ENCODE assay signal across 8 mouse cellular contexts in genomic region chr4:62965497-62966302, GRCm38 (mm10). TPM values are rescaled to one million over a fixed set of nuclear protein-coding genes. Genes with fewer than 3 reads are reported as not detected.
DNase-seq lines count a peak whose midpoint lies in the region; ATAC-seq and TF ChIP-seq lines count a peak whose summit lies in the region.

Zfp618 (plus strand) TSS chr4:62965573.

- WGBS in forebrain, embryonic 14.5 days = under 1% methylated on average over 35 of the region's 86 CpGs
- WGBS in intestine, postnatal 0 days = under 1% methylated on average over 17 of the region's 86 CpGs
- under 1% methylated on average over 51 of the region's 86 CpGs for WGBS in midbrain, embryonic 12.5 days

- H3K9me3 ChIP-seq in forebrain, embryonic 14.5 days (replicated peaks; ENCODE audit: control insufficient read depth, low read length) = no peaks in the 10 kb centered on the region
- H3K9me3 ChIP-seq in intestine, postnatal 0 days (ENCODE audit: control insufficient read depth) = no peaks in the 10 kb centered on the region
- H3K9me3 ChIP-seq in midbrain, embryonic 12.5 days = no peaks in the 10 kb centered on the region

- peaks cover 5% of the 10 kb centered on the region for H3K27me3 ChIP-seq in testis, adult 2 months (ENCODE audit: control insufficient read depth, insufficient read depth, low read length)
- no peaks in the 10 kb centered on the region for H3K27me3 ChIP-seq in forebrain, embryonic 14.5 days (replicated peaks; ENCODE audit: control insufficient read depth, insufficient read depth, low read length)
- no peaks in the 10 kb centered on the region for H3K27me3 ChIP-seq in intestine, postnatal 0 days (replicated peaks; ENCODE audit: control insufficient read depth, insufficient read depth, low read length)
- no peaks in the 10 kb centered on the region for H3K27me3 ChIP-seq in midbrain, embryonic 12.5 days

- H3K27ac ChIP-seq in testis, adult 2 months (ENCODE audit: control insufficient read depth, insufficient read depth, low read depth, low read length) = no peak within 1 kb of the TSS
- H3K27ac ChIP-seq in forebrain, embryonic 14.5 days (ENCODE audit: low read depth, low read length) = peak within 1 kb of the TSS; percentile 88
- H3K27ac ChIP-seq in intestine, postnatal 0 days (ENCODE audit: low read depth, low read length) = peak within 1 kb of the TSS; percentile 86
- peak within 1 kb of the TSS; percentile 89 for H3K27ac ChIP-seq in midbrain, embryonic 12.5 days (replicated peaks)

- no peak for TF ChIP-seq CTCF in testis, adult 2 months (IDR thresholded peaks at IDR 0.05; ENCODE audit: control insufficient read depth, insufficient read depth, insufficient replicate concordance, low read depth, low read length)
- TF ChIP-seq CTCF in intestine, postnatal 0 days (IDR thresholded peaks at IDR 0.05; ENCODE audit: low read depth) = no peak; the same call in 1 of the 2 replicates

- TF ChIP-seq POLR2A in testis, adult 2 months (IDR thresholded peaks at IDR 0.05; ENCODE audit: control insufficient read depth, low read depth, low read length) = no peak

- ATAC-seq in forebrain, embryonic 14.5 days = peak; percentile 76
- ATAC-seq in intestine, postnatal 0 days = peak; percentile 68
- ATAC-seq in midbrain, embryonic 12.5 days (ENCODE audit: low FRiP score, low read depth) = peak; percentile 86
- no peak for ATAC-seq in erythroid progenitor cell, adult 5-6 weeks (replicated peaks; ENCODE audit: low FRiP score, poor library complexity, severe bottlenecking)

- peak within 1 kb of the TSS; percentile 70 for H3K4me2 ChIP-seq in forebrain, embryonic 14.5 days (ENCODE audit: low read length)
- H3K4me2 ChIP-seq in intestine, postnatal 0 days (replicated peaks; ENCODE audit: low read depth) = peak within 1 kb of the TSS; percentile 84
- H3K4me2 ChIP-seq in midbrain, embryonic 12.5 days (replicated peaks) = peak within 1 kb of the TSS; percentile 71

- no peak for DNase-seq in testis, postnatal 14 days (ENCODE audit: low spot score)
- peak; percentile 8 for DNase-seq in cerebellum, adult 11-12 months
- DNase-seq in forebrain, embryonic 14.5 days (ENCODE audit: low spot score) = peak; percentile 76
- DNase-seq in left cerebral cortex, adult 9 months (ENCODE audit: low spot score in 2 of 2) = no peak

- peak within 1 kb of the TSS; percentile 71 for H3K4me3 ChIP-seq in testis, adult 2 months (ENCODE audit: control insufficient read depth, low read depth, low read length)
- H3K4me3 ChIP-seq in forebrain, embryonic 14.5 days (ENCODE audit: low read depth, low read length) = peak within 1 kb of the TSS; percentile 81
- H3K4me3 ChIP-seq in intestine, postnatal 0 days (ENCODE audit: low read depth, low read length) = peak within 1 kb of the TSS; percentile 88
- H3K4me3 ChIP-seq in midbrain, embryonic 12.5 days = peak within 1 kb of the TSS; percentile 76

- H3K9ac ChIP-seq in forebrain, embryonic 14.5 days (ENCODE audit: low read length) = peak within 1 kb of the TSS; percentile 99
- H3K9ac ChIP-seq in intestine, postnatal 0 days (ENCODE audit: low read depth, low read length) = peak within 1 kb of the TSS; percentile 97
- peak within 1 kb of the TSS; percentile 93 for H3K9ac ChIP-seq in midbrain, embryonic 12.5 days (replicated peaks)

- H3K4me1 ChIP-seq in testis, adult 2 months (ENCODE audit: control insufficient read depth, insufficient read depth, low read length) = peaks cover 2% of the 10 kb centered on the region; the same call in 1 of the 2 replicates
- H3K4me1 ChIP-seq in forebrain, embryonic 14.5 days (ENCODE audit: control insufficient read depth, insufficient read depth, low read length) = no peaks in the 10 kb centered on the region
- 0 out of 2 replicates have a peak, but pooled peaks cover 5% of the 10 kb centered on the region for H3K4me1 ChIP-seq in intestine, postnatal 0 days (replicated peaks; ENCODE audit: control insufficient read depth, insufficient read depth, low read length)
- peaks cover 8% of the 10 kb centered on the region; the same call in 1 of the 2 replicates for H3K4me1 ChIP-seq in midbrain, embryonic 12.5 days

- no peaks in the 10 kb centered on the region for H3K36me3 ChIP-seq in testis, adult 2 months (ENCODE audit: control insufficient read depth, insufficient read depth, low read length)
- no peaks in the 10 kb centered on the region for H3K36me3 ChIP-seq in forebrain, embryonic 14.5 days (ENCODE audit: control insufficient read depth, insufficient read depth, low read length)
- no peaks in the 10 kb centered on the region for H3K36me3 ChIP-seq in intestine, postnatal 0 days (ENCODE audit: control insufficient read depth, insufficient read depth)
- no peaks in the 10 kb centered on the region for H3K36me3 ChIP-seq in midbrain, embryonic 12.5 days

RNA-seq across cellular contexts. Expression of gene Zfp618, which starts in this region (rescaled TPM):
- polyA plus RNA-seq in testis, adult 2 months (2012; rRNA removed) = 12.8 and 15.8 TPM in 2 replicates
- 14.9 and 16.3 TPM in 2 replicates for polyA plus RNA-seq in forebrain, embryonic 14.5 days (2014; fragmentation: Nextera tagmentation; extraction: Ambion mirVana)
- polyA plus RNA-seq in intestine, postnatal 0 days (2015; fragmentation: Nextera tagmentation; extraction: Ambion mirVana) = 2.6 and 5.6 TPM in 2 replicates
- 43.5 and 47.1 TPM in 2 replicates for polyA plus RNA-seq in midbrain, embryonic 12.5 days (2016; fragmentation: Nextera tagmentation; extraction: Ambion mirVana)
- total RNA-seq in erythroid progenitor cell, adult 5-6 weeks (2015; ENCODE audit: low replicate concordance) = not detected in 2 replicates
- not detected in 2 replicates for total RNA-seq in erythroid progenitor cell, adult 5-6 weeks (2017; ENCODE audit: low replicate concordance)

Comparison
In these comparisons a context has a peak if more than half of its experiments do, and no peak if none do; other contexts are left out.
1. DNase-seq: peak in cerebellum, adult 11-12 months (single experiment) and forebrain, embryonic 14.5 days (single experiment); none in testis, postnatal 14 days (single experiment) and left cerebral cortex, adult 9 months (0 of 2).
2. Peak in every context shown above with its lines, with median percentiles within 50 percentile points of each other: H3K4me3 ChIP-seq, H3K4me2 ChIP-seq and H3K9ac ChIP-seq.